Mouse (Mus musculus): Measurements from ENCODE around the gene BC048403.

BC048403 gene

DNA sequence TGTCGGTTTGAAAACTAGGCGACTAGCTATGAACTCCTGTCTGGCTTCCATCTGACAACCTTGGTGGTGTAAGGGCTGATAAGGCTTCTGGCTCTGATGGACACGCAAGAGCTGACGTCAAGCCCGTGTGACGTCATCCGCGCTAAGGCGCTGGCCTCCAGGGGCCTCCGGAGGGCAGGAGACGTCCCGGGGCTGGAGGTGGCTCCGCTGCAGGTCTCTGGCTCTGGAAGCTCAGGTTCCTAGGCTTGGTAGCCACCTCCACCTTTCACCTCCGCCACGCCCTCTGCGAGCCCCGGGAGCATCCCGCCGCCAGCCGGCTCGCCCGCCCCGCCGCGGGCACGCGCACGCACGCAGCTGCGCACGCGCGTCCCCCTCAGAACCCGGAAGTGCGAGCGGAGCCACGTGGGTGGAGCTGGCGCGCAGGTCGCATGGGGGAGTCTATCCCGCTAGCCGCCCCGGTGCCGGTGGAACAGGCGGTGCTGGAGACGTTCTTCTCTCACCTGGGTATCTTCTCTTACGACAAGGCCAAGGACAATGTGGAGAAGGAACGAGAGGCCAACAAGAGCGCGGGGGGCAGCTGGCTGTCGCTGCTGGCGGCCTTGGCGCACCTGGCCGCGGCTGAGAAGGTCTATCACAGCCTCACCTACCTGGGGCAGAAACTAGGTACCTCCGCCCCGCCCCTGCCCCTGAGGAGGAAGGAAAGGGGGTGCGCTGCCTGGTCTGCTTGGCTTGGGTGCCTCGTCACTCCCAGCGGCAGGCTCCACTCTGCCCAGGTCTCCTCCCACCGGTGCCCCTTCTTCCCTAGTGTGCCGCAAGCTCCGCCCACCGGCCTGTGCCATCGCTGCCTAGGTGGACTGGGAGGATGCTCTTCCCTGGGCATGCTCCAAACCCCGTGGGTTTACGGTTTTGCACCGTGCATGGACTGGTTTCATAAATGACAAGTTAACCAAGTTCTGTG, at the start of gene BC048403:
Gene BC048403, plus strand, starts transcription at position 390 of the 958 bp plus-strand sequence.
- DNase-seq (ENCODE audit: inconsistent ontology term): peak; percentile 89

DNA sequence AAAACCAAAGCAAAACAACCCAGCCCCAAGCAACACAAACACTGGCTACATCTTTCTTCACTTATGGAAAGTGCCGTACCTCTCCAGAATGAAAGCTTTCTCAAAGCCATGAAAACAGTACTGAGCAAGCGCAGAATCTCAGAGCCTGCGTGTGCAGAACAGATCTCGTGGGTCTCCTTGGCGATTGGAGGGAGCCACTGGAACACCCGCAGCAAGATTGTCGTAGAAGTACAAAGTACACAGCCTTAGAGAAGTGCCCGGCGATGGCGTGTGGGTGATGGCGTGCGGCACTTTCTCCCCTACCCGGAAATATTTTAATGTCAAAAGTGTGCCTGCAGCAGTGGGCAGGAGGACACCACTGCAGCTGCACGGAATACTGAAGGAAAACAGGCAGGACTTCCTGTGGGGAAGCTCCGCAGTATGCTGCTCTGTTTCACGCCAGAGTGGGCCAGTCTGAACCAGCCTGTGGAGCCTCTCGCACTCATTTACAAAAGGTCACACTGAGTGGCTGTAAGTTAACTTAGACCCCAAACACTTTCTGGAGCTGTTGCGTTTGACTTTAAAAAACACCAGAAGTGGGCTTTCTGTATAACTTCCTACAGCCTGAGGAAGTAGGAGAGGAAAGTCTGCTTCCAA, 46.7 kb upstream of the BC048403 start:
- no peak for DNase-seq (ENCODE audit: inconsistent ontology term)

DNA sequence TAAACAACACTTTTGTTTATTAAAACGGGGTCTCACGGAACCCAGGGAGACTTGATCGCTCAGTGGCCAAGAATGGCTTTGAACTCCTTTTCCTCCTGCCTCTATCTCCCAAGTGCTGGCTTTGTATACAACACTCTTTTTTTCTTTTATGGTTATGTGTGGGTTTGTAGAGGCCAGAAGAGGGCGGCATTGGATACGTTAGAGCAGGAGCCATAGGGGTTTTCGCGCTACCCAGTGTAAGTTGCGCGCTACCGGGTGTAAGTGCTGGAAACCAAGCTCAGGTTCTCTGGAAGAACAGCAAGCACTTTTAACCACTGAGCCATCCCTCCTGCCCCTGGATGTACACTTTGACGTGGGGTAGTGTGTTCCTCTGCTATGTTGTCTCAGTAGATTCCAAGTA, 45.2 kb upstream of the BC048403 start:
- DNase-seq (ENCODE audit: inconsistent ontology term): no peak

DNA sequence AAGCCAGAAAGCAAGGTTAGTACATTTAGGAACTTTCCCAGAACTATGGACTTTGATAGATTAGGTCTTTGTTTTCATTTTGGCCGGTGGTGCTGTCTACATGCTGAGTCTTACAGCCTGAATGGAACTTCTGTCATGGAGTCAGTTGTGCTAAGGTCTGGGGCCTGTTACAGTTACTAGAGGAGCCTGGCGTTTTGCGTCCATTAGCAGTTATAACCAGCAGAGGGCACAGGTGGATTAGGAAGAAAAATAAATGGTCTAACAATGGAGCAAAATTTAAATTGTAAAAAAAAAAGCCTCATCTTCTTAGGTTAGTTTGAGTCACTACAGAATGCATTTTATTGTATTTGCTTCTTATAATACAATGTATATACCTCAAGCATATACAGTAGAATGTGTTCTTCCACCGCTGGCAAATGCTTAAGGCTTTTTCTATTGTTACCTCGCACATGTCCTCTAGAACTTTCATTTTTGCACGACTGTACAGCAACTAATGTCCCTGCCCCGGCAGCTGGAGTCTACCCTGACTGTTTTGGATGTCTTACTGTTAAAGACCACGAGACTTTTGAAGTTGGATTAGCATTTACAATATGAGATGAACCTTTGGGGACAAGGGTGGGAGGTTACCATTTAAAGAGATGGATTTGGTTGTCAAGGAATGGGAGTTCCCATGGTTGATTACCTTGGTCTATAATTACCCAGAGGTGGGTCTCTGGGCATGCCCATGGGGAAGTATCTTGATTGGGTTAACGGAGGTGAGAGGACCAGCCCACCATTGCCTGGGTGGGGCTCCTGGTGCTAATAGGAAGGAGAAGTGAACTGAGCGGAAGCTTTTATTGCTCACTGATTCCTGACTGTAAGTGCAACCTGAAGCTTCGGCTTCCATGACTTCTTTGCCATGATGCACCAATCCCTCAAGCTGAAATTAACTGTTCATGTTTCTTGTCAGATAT, 38.2 kb upstream of the BC048403 start:
- DNase-seq (ENCODE audit: inconsistent ontology term): peak; percentile 38

DNA sequence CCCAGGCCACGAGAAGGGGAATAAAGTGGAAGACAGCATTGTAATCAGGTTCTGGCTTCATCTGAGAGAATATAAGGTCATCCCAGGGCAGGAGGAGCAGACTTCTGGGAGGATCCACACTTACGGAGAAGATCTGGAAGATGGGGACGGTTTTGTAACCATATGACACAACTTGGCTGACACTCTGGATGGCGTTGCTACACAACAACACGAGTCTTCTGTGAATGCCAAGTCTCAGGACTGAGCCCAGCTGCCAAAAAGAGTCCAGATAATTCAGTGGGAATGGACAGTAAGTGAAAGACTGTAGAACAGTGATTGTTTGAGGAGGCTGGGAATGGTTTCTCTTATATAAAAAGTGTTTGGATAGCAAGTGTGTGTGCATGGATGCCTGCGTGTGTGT, 36.1 kb upstream of the BC048403 start:
- DNase-seq (ENCODE audit: inconsistent ontology term): no peak

DNA sequence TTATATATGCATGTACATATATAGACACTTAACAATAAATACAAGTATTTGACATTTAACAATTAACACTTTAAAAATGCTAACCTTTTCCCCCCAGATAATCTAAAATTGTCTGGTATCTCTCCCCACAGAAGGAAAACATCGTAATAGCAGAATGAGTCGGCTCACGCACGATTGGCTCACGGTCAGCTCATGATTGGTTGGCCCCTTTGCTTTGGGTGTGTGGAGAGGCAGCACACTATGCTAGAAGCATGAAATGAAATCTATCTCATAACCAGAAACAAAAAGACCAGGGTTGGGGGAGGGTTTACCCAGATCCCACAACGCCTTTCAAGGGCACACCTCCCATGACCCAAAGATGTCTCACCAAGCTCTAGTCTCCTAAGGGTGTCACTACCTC, 34.9 kb upstream of the BC048403 start:
- DNase-seq (ENCODE audit: inconsistent ontology term): no peak

DNA sequence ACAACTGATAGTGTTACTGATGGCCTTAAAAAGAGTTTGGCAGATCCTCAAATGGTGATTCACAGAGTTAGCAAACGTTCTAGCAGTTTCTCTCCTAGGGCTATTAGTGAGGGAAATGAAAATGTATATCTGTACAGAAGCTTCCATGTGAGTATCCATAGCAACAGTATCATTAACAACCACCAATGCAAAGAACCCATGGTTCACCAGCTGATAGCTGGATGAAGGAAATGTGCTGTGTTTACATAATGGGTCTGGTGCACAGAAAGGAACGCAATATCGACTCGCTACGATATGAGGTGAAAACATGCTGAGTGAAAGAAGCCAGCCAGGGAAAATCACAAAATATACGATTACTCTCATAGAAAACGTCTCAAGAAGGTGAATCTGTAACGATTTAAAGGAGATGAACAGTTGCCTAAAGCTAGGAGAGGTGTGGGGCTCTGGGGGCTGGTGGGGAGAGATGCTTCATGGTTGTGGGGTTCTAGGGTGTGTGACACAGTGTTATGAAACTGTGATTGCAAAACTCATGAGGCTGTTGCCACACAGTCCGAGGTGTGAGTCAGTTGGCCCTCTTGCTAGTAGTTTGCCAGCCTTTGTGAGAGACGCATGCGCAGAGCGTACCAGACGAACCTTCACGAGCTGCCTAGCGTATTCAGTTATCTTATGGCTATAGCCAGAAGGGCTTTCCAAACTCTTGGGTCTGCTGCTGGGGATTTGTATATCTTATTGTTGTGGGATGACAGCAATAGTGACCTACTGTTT, 34.2 kb upstream of the BC048403 start:
- DNase-seq (ENCODE audit: inconsistent ontology term): no peak

DNA sequence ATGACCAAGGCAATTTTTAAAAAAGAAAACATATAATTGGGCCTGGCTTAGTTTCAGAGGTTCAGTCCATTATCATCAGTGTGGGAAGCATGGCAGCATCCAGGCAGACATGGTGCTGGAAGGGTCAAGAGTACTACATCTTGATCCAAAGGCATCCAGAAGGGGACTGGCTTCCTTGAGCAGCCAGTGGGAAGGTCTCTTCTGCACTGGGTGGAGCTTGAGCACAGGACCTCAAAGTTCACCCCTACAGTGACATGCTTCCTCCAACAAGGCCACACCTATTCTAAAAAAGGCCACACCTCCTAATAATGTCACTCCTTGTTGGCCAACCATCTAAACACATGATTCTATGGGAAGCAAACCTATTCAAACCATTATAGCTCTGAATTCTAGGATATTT, 22.9 kb upstream of the BC048403 start:
- no peak for DNase-seq (ENCODE audit: inconsistent ontology term)

DNA sequence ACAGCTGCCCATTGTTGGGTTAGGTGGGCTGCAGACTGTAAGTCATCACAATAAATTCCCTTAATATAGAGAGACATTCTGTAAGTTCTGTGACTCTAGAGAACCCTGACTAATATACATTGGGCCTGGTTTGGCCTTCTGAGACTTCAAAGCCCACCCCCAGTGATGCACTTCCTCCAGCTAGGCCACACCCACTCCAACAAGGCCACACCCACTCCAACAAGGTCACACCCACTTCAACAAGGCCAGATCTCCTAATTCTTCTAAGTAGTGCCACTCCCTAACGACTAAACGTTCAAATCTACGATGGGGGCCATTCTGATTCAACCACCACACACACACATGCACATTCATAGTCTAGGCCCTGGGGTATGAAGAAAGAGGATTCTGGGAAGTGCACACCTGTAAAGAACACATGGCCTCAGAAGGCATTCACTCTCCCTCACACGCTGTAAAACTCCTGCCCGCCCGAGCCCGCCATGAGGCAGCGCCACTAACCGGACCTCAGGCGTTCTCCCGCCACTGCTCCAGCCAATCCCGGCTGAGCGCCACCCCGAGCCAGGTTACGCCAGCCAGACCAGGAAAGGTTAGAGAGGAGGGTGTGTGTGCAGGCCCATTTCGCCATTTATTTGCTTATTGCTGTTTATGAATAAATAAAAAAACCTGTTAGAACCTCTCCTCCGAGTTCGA, 20.7 kb upstream of the BC048403 start:
- DNase-seq (ENCODE audit: inconsistent ontology term): no peak

DNA sequence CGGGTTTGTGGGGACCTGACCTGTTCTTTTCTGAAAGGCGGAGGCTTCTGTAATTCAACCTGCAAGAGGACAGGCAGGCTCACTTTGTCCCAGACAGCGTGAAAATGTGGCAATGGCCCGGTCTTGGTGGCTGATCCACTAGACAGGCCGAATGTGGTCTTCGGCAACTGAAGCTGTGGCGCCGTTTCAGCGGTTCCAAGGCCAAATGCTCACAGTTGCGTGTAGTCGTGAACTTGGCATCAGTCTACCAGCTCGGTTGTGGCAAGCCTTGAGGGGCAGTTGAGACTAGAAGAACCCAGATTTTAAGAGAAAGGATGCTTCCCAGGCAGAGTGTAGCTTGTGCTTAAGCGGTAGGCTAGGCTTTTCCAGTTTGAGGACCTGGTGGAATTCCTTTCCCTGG, 19.0 kb upstream of the BC048403 start:
- DNase-seq (ENCODE audit: inconsistent ontology term): no peak

DNA sequence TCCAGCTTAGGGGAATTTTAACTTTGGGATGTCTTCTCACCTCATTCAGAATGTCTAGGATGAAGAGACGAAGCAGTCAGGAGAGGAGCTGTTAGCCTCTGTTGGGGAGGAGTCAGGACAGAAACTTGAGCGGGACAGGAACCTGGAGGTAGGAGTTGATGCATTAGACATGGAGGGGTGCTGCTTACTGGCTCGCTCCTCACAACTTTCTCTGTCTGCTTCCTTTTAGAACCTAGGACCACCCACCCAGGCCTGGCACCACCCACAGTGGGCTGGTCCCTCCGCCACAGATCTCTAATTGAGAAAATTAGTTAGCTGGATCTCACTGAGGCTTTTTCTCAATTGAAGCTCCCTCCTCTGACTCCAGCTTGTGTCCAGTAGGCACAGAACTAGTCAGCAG, 13.2 kb upstream of the BC048403 start:
- no peak for DNase-seq (ENCODE audit: inconsistent ontology term)

DNA sequence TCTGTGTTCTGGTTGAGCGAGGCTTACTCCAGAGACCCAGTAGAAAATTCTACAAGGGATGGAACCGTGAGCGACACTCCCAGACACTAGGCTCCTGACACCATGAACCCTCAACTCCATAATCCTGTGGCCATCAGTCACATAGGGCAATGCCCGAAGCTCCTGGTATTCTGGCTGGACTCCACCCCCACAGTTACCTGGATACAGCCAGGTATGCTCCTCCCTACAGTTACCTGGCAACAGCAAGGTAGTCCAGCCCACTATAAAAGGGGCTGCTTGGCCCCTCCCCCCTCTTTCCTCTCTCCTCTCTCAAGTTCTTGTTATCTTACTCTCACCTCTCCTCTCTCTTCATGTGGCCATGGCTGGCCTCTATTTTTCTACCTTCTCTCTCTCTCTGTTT, 12.6 kb upstream of the BC048403 start:
- DNase-seq (ENCODE audit: inconsistent ontology term): no peak

DNA sequence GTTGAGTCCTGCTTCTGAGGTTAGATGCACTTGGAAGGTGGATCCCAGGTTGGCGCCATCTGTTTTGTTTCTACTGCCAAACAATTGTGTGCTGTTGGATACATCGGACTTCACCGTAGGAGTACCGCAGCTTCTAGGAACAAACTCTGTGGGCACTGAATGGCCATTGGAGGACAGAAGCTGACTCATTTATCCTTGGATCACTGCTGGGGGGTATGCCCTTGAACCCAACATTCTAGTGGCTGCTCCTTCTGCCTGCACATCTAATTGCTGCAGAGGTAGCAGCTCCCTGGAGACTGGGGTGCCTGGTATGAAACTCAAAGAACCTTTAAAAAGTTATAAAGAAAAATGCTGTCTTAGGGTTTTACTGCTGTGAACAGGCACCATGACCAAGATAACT, 11.5 kb upstream of the BC048403 start:
- no peak for DNase-seq (ENCODE audit: inconsistent ontology term)

DNA sequence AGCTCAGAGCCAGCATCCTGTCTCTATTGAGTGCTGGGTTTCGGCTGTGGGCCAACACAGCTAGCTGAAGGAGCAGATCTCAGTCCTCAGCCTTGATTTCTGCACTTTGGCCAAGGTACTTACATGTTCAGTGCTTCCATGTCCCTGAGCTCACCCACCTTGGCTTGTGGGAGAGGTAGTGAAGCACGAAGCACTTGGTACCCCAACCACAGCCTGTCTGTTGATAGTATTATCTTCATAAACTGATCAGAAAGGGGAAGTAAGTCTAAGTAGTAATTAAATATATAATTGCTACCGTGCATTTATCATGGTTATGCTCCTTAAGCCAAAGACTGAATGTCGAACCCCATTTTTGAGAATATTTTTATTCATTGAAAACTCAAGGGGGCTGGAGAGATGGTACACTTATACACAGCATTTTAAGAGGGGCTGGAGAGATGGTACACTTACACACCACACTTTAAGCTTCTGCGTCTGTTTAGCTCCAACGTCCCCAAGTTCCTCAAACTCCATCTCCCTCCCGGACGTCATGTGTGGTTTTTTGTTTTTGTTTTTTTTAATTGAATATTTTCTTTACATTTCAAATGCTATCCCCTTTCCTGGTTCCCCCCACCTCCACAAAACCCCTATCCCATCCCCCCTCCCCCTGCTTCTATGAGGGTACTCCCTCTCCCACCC, 8.6 kb upstream of the BC048403 start:
- DNase-seq (ENCODE audit: inconsistent ontology term): no peak

DNA sequence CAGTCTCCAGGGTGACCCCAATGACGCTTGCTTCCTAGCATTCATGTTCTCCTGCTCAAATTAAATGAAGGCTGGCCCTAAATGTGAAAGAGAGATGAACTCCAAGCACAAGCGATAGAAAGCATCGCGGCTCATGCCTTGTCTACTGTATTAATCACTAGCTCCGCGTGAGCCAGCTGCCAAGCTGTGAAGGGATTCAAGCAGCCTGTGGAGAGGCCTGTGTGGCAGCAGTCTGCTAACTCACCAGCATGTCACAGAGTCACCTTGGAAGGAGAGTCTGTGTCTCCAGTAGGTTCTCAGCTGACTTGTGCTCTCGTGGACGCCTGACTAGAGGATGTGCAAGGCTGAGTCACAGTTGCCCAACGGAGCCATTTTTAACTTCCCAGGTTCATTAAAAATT, 7.2 kb upstream of the BC048403 start:
- no peak for DNase-seq (ENCODE audit: inconsistent ontology term)

DNA sequence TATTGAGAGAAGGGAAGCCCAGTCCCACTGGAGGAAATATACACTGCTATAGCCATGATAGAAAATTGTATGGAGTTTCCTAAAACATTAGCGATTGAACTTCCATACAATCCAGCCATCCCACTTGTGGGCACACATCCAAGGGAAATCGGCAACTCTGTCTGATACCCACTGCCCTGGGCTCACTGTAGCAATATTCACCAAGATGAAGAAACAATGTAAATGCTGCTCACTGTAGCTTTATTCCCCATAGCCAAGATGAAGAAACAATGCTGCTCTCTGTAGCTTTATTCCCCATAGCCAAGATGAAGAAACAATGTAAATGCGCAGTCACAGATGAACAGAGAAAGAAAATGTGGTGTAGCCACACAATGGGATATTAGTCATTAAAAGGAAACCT, 2.5 kb upstream of the BC048403 start:
- DNase-seq (ENCODE audit: inconsistent ontology term): no peak

DNA sequence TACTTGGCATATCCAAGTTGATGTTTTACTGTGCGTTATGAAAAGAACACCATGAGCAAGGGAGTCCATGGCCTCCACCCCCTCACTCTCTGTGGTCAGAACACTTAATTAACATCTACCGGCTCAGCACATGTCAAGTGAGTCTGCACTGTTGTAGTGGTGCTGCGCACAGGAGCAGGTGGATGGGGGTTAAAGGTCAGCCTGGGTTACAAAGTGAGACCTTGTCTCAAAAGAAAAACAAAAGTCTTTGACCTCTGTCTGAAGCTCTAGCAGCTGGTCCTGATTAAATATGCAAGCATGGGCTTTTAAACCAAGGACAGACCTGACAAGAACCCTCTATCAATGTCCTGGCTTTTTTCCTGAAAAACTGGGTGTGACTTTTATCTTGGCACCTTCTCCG, 2.6 kb downstream of the BC048403 start:
- no peak for DNase-seq (ENCODE audit: inconsistent ontology term)

DNA sequence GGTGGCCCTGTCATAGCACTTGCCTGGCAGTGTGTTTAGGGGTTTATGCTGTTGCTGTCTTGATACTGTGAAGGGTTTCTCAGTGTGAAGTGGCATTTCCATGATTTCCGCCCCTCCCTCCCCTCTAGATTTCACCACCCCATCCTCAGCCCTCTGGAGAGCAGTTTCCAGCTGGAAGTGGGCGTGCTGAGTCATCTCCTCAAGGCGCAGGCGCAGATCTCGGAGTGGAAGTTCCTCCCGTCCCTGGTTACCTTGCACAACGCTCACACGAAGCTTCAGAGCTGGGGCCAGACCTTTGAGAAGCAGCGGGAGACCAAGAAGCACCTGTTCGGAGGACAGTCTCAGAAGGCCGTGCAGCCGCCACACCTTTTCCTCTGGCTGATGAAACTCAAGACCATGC, 10.4 kb downstream of the BC048403 start:
- no peak for DNase-seq (ENCODE audit: inconsistent ontology term)

DNA sequence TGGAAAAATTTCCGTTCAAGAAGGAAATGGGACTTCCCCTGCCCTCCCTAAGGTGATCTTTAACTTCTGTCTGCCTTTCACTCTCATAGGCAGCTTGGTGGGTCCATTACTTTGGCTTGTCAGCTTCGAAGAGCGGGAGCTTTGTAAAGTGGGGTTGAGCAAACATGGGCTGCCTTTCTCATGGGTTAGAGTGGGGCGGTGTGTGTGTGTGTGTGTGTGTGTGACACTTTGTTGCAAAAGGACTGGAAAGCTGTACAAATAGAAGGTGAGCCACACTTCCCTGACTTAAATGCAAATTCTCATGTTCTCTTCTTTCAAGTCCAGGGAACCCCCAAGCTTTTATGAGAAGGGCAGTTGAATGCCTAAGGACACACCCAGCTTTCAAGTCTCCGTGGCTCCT, 14.5 kb downstream of the BC048403 start:
- DNase-seq (ENCODE audit: inconsistent ontology term): no peak

DNA sequence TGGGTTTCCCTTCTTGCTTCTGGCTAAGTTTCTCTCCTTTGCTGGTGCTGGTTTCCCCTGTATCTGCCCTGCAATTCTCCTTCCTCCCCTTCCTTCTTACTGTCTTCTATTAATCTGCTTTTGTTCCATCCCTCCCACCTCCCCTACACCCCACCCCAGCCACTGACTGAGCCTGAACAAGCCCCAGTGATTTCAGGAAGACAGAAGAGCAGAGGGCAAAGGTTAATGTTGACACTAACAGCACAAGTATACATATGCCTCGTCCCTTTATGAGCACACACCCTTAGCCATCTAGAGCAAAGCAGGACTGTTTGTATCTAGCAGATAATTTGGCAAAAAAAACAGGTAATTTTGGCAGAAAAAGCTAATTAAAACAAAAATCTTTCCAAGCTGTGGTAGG, 16.1 kb downstream of the BC048403 start:
- no peak for DNase-seq (ENCODE audit: inconsistent ontology term)
